Mouse (Mus musculus): ENCODE measurements around the gene Drd1. TPM values are rescaled to one million over a fixed set of nuclear protein-coding genes. Genes with fewer than 3 reads are reported as not detected.

Drd1 gene
- polyA plus RNA-seq (2012; rRNA removed), result 1.2 and 1.6 TPM in 2 replicates

DNA sequence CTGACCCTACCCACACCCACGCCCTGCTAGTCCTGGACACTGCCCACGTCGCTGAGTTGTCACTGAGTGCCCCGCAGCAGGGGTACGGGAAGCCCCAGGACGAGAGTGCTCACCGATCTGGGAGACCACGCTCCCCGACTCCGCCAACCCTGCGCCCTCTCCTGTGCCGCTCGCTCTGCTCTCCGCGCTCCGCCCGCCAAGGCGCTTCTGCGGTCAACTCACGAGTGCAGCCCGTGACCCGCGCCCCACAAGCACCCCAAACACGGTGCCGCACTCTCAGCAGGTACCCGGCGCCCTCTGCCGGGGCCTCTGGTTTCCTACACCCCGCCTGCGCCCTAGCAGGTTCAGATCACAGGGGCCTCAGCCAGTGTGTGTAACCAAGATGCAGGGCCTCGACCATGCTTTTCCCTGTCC is at the start of gene Drd1:
Gene Drd1, minus strand, starts transcription at position 258 of the 414 bp plus-strand sequence.
- TF ChIP-seq POLR2A (IDR thresholded peaks at IDR 0.05; ENCODE audit: borderline replicate concordance, extremely low read depth, insufficient read depth, insufficient read length, poor library complexity, severe bottlenecking) (no peak), CTCF (IDR thresholded peaks at IDR 0.05; ENCODE audit: borderline replicate concordance, extremely low read depth, insufficient read depth, insufficient read length) (peak; percentile 81)

DNA sequence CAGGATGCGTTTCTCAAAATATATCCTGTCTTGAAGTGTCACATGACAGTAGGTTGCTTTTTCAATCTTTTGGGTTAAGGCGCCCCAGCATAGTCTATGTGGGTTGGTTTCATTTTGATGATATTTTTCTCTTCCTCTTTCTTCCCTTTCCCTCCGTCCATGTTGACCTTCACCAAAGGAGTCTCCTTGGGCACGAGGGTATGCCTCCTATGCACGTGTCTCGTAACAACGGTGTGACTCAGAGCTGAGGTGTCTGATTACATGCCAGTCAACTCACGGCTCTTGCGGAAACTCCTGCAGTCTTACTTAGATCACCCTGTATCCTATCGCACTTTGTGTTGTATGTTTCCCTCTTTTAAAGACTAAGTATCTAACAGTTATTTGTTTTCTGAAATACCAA is 48.4 kb upstream of the Drd1 start:
- TF ChIP-seq CTCF (IDR thresholded peaks at IDR 0.05; ENCODE audit: borderline replicate concordance, extremely low read depth, insufficient read depth, insufficient read length) (no peak), POLR2A (IDR thresholded peaks at IDR 0.05; ENCODE audit: borderline replicate concordance, extremely low read depth, insufficient read depth, insufficient read length, poor library complexity, severe bottlenecking) (no peak)
- no peak for DNase-seq (ENCODE audit: low read depth)

More for the DNA sequence above, at the start of gene Drd1:
- DNase-seq (ENCODE audit: low read depth), result peak; percentile 76

GRCm38 (mm10) chr13:54103271-54103670 is 47.8 kb upstream of the Drd1 start:
- DNase-seq (ENCODE audit: low read depth), result no peak
- TF ChIP-seq CTCF (IDR thresholded peaks at IDR 0.05; ENCODE audit: borderline replicate concordance, extremely low read depth, insufficient read depth, insufficient read length) (no peak), POLR2A (IDR thresholded peaks at IDR 0.05; ENCODE audit: borderline replicate concordance, extremely low read depth, insufficient read depth, insufficient read length, poor library complexity, severe bottlenecking) (no peak)

DNA sequence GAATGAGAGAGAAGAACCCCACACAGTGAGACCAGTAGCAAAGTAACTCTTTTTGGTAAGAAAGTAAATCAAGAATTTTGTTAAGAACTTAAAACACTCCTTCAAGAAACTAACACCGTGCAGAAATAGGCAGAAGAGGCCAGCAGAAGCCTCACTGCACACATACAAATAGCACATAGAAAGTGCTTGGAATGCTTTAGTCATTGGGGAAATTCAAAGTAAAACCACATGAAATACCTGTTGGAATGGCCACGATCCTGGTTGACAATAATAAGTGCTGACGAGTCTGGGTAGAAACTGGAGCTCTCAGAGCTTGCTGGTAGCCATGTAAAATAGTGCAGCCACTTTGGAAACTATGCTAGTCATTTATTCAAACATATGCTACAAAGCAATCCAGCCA is 46.6 kb upstream of the Drd1 start:
- TF ChIP-seq CTCF (IDR thresholded peaks at IDR 0.05; ENCODE audit: borderline replicate concordance, extremely low read depth, insufficient read depth, insufficient read length), result no peak
- no peak for TF ChIP-seq POLR2A (IDR thresholded peaks at IDR 0.05; ENCODE audit: borderline replicate concordance, extremely low read depth, insufficient read depth, insufficient read length, poor library complexity, severe bottlenecking)
- DNase-seq (ENCODE audit: low read depth), result no peak

DNA sequence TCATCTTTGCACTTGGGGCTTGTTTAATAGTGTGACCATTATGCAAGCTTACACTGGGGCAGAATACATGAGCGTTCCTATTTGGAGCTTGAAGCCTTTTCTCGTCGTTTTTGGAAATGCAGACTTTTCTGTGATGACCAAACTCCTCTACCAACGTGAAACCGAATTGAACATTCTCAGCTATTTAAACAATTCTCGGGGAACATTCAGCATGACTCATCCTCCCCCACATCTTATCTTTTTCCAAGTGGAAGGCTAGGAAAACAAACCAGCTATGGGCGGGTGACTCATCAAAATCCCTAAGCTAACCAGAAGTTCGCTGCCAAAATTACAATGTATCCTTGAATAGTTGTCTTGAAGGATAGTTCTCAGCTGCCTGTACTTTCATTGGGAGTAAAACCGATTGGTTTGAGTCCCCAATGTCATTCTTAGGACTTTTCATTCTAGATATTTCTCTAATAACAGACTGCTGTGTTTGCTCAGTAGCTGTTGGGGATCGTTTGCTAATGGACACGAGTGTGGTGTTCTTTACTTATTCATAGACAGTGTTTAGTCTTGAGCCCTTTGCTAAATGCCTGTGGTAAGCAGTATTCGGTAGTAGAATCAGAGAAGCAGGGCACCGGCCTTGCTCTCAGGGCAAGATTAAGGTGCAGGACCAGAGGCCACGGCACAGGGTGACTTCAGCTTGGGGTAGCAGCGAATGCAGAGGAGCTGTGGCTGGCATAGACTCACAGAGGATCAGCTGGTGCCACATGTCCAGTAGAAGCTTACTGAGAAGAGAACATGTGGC is 45.7 kb upstream of the Drd1 start:
- no peak for DNase-seq (ENCODE audit: low read depth)
- TF ChIP-seq POLR2A (IDR thresholded peaks at IDR 0.05; ENCODE audit: borderline replicate concordance, extremely low read depth, insufficient read depth, insufficient read length, poor library complexity, severe bottlenecking) (no peak), CTCF (IDR thresholded peaks at IDR 0.05; ENCODE audit: borderline replicate concordance, extremely low read depth, insufficient read depth, insufficient read length) (no peak)

GRCm38 (mm10) chr13:54097797-54098196 is 42.3 kb upstream of the Drd1 start:
- TF ChIP-seq CTCF (IDR thresholded peaks at IDR 0.05; ENCODE audit: borderline replicate concordance, extremely low read depth, insufficient read depth, insufficient read length) (no peak), POLR2A (IDR thresholded peaks at IDR 0.05; ENCODE audit: borderline replicate concordance, extremely low read depth, insufficient read depth, insufficient read length, poor library complexity, severe bottlenecking) (no peak)
- no peak for DNase-seq (ENCODE audit: low read depth)

DNA sequence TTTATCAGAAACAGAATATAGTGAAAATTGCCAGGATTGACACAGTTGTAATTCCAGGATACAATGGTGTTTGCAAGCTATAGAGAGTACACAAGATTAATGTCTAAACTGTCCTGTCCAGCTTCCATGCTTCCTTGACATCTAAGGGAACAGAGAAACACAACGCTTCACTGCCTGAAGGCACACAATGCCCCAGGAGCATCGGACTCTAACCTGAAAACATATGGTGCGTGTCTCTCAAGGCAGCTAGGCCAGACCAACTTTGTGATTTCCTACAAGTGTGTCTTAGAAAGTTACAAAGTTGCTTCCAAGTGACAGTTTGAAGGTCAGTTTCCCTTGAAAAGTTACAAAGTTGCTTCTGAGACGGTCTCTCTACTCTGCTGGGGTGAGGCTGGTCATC is 41.7 kb upstream of the Drd1 start:
- TF ChIP-seq CTCF (IDR thresholded peaks at IDR 0.05; ENCODE audit: borderline replicate concordance, extremely low read depth, insufficient read depth, insufficient read length) (no peak), POLR2A (IDR thresholded peaks at IDR 0.05; ENCODE audit: borderline replicate concordance, extremely low read depth, insufficient read depth, insufficient read length, poor library complexity, severe bottlenecking) (no peak)
- no peak for DNase-seq (ENCODE audit: low read depth)

- no peak for TF ChIP-seq CTCF (IDR thresholded peaks at IDR 0.05; ENCODE audit: borderline replicate concordance, extremely low read depth, insufficient read depth, insufficient read length)
- DNase-seq (ENCODE audit: low read depth), result no peak
Measured at GRCm38 (mm10) chr13:54095721-54096120, 40.2 kb upstream of the Drd1 start.

GRCm38 (mm10) chr13:54094963-54095362 is 39.5 kb upstream of the Drd1 start:
- TF ChIP-seq CTCF (IDR thresholded peaks at IDR 0.05; ENCODE audit: borderline replicate concordance, extremely low read depth, insufficient read depth, insufficient read length), result no peak
- TF ChIP-seq POLR2A (IDR thresholded peaks at IDR 0.05; ENCODE audit: borderline replicate concordance, extremely low read depth, insufficient read depth, insufficient read length, poor library complexity, severe bottlenecking), result no peak
- DNase-seq (ENCODE audit: low read depth), result no peak

- TF ChIP-seq POLR2A (IDR thresholded peaks at IDR 0.05; ENCODE audit: borderline replicate concordance, extremely low read depth, insufficient read depth, insufficient read length, poor library complexity, severe bottlenecking), result no peak
- TF ChIP-seq CTCF (IDR thresholded peaks at IDR 0.05; ENCODE audit: borderline replicate concordance, extremely low read depth, insufficient read depth, insufficient read length), result no peak
- no peak for DNase-seq (ENCODE audit: low read depth)
Measured at GRCm38 (mm10) chr13:54094349-54094748, 38.8 kb upstream of the Drd1 start.

GRCm38 (mm10) chr13:54091719-54092118 is 36.2 kb upstream of the Drd1 start:
- TF ChIP-seq CTCF (IDR thresholded peaks at IDR 0.05; ENCODE audit: borderline replicate concordance, extremely low read depth, insufficient read depth, insufficient read length) (no peak), POLR2A (IDR thresholded peaks at IDR 0.05; ENCODE audit: borderline replicate concordance, extremely low read depth, insufficient read depth, insufficient read length, poor library complexity, severe bottlenecking) (no peak)

GRCm38 (mm10) chr13:54085266-54085665 is 29.8 kb upstream of the Drd1 start:
- TF ChIP-seq POLR2A (IDR thresholded peaks at IDR 0.05; ENCODE audit: borderline replicate concordance, extremely low read depth, insufficient read depth, insufficient read length, poor library complexity, severe bottlenecking) (no peak), CTCF (IDR thresholded peaks at IDR 0.05; ENCODE audit: borderline replicate concordance, extremely low read depth, insufficient read depth, insufficient read length) (no peak)
- no peak for DNase-seq (ENCODE audit: low read depth)

More at GRCm38 (mm10) chr13:54091719-54092118, 36.2 kb upstream of the Drd1 start:
- no peak for DNase-seq (ENCODE audit: low read depth)
